Mouse (Mus musculus) C2C12 (cell line): Measurements from ENCODE around the gene Gm11568. TPM values are rescaled to one million over a fixed set of nuclear protein-coding genes. Genes with fewer than 3 reads are reported as not detected.
"Not testable (repeated sequence)": the region's sequence is repeated elsewhere in the genome, so short reads cannot be mapped to it uniquely, and the experiment has no call there.

Experiments used
- H3K27me3 ChIP-seq: one replicate; pipeline ENCODE4 v1.6.1; 2011; ENCODE audit not compliant: control insufficient read depth, insufficient read depth, insufficient read length
- H3K36me3 ChIP-seq: one replicate; pipeline ENCODE4 v1.6.1; 2011; ENCODE audit not compliant: control insufficient read depth, insufficient read depth
- H3K4me3 ChIP-seq: one replicate; pipeline ENCODE4 v1.5.1; 2011; ENCODE audit warnings: mild to moderate bottlenecking, control low read depth; ENCODE audit not compliant: poor library complexity, insufficient read depth, severe bottlenecking
- H3K79me2 ChIP-seq: one replicate; pipeline ENCODE4 v1.6.1; 2011; ENCODE audit not compliant: control insufficient read depth, insufficient read depth
- H3K79me3 ChIP-seq: one replicate; pipeline ENCODE4 v1.6.1; 2011; ENCODE audit warnings: low read depth, control low read depth
- H3ac ChIP-seq: one replicate; pipeline ENCODE3; 2011; ENCODE audit warnings: low read depth; ENCODE audit not compliant: control insufficient read depth, insufficient read length
- CEBPB ChIP-seq: IDR thresholded peaks from one replicate; pipeline ENCODE4 v1.6.1; 2011; ENCODE audit warnings: low read depth, mild to moderate bottlenecking, control low read depth, moderate library complexity
- CTCF ChIP-seq: IDR thresholded peaks from one replicate; pipeline ENCODE4 v1.5.1; 2011; ENCODE audit not compliant: control insufficient read depth, insufficient read depth, insufficient read length
- FOSL1 ChIP-seq: IDR thresholded peaks from one replicate; pipeline ENCODE4 v1.8.0; 2011; ENCODE audit warnings: mild to moderate bottlenecking, low read length; ENCODE audit not compliant: poor library complexity, insufficient read depth, severe bottlenecking
- MAX ChIP-seq: IDR thresholded peaks from one replicate; pipeline ENCODE4 v1.6.1; 2011; ENCODE audit warnings: mild to moderate bottlenecking, control low read depth
- MYOD1 ChIP-seq: IDR thresholded peaks from one replicate; pipeline ENCODE4 v1.6.1; 2011; ENCODE audit warnings: low read depth; ENCODE audit not compliant: control insufficient read depth, insufficient read length
- MYOG ChIP-seq: IDR thresholded peaks from one replicate; pipeline ENCODE4 v1.6.1; 2011; ENCODE audit not compliant: control insufficient read depth, insufficient read length; ENCODE audit errors: extremely low read depth
- USF1 ChIP-seq: IDR thresholded peaks from one replicate; pipeline ENCODE4 v1.6.1; 2011; ENCODE audit warnings: low read depth, mild to moderate bottlenecking, control low read depth, moderate library complexity
- long read RNA-seq, 2 experiments: library from polyadenylated mRNA; unstranded; transcript quantifications; one replicate each; pipeline ENCODE4 v2.0.0; 2019 to 2020
- polyA plus RNA-seq: library from polyadenylated mRNA; unstranded; fragments of >200 nt; fragmentation: generic; extraction: Trizol; gene quantifications from one replicate; pipeline ENCODE4 v1.2.1, GENCODE M21; 2012; ENCODE audit warnings: missing spikeins

Gm11568 gene
- polyA plus RNA-seq = not detected
- long read RNA-seq, experiment 1 = 0 reads
- long read RNA-seq, experiment 2 = 0 reads

- Histone ChIP-seq H3K79me3 (no peaks in the 10 kb centered on the region), H3K4me3 (no peak within 1 kb of the TSS), H3K36me3 (no peaks in the 10 kb centered on the region), H3ac (no peak within 1 kb of the TSS), H3K79me2 (no peaks in the 10 kb centered on the region), H3K27me3 (no peaks in the 10 kb centered on the region)
- TF ChIP-seq FOSL1 (no peak), MAX (no peak), MYOG (no peak), USF1 (no peak), CEBPB (no peak), MYOD1 (no peak), CTCF (no peak)
These were observed at the start of gene Gm11568 for GRCm38 (mm10) chr11:99857617-99858016. Gene Gm11568 (plus strand): TSS chr11:99857917.

- H3K4me3 ChIP-seq, H3K36me3 ChIP-seq, H3K79me3 ChIP-seq, H3K27me3 ChIP-seq, H3ac ChIP-seq, H3K79me2 ChIP-seq: not testable (repeated sequence)
These were observed 47.9 kb upstream of the Gm11568 start, which contains the start of gene Krtap4-13 for GRCm38 (mm10) chr11:99809792-99810191. Gene Krtap4-13 (minus strand): TSS chr11:99809892.

- not testable (repeated sequence) for H3K4me3 ChIP-seq, H3K36me3 ChIP-seq, H3ac ChIP-seq, H3K27me3 ChIP-seq, H3K79me3 ChIP-seq, H3K79me2 ChIP-seq
These were observed 42.2 kb upstream of the Gm11568 start, which contains the start of gene Gm11564 for GRCm38 (mm10) chr11:99815566-99815965. Gene Gm11564 (minus strand): TSS chr11:99815666.

GRCm38 (mm10) chr11:99837966-99838365 lies 19.8 kb upstream of the Gm11568 start, which contains the start of gene 2300003K06Rik:
Gene 2300003K06Rik (minus strand): TSS chr11:99838066.
- no peak within 1 kb of the TSS for H3ac ChIP-seq
- no peaks in the 10 kb centered on the region for H3K79me2 ChIP-seq
- TF ChIP-seq MYOG (no peak), MYOD1 (no peak), CEBPB (no peak), CTCF (no peak), FOSL1 (no peak), MAX (no peak), USF1 (no peak)
- H3K27me3 ChIP-seq = peaks cover 9% of the 10 kb centered on the region
- no peaks in the 10 kb centered on the region for H3K36me3 ChIP-seq
- H3K79me3 ChIP-seq = no peaks in the 10 kb centered on the region
- no peak within 1 kb of the TSS for H3K4me3 ChIP-seq

- H3ac ChIP-seq = no peak overlapping the region
- no peaks in the 10 kb centered on the region for H3K79me2 ChIP-seq
- H3K4me3 ChIP-seq = no peak overlapping the region
- peaks cover 7% of the 10 kb centered on the region for H3K27me3 ChIP-seq
- no peaks in the 10 kb centered on the region for H3K79me3 ChIP-seq
- TF ChIP-seq MAX (no peak), MYOG (no peak), FOSL1 (no peak), MYOD1 (no peak), CTCF (no peak), CEBPB (no peak)
- no peaks in the 10 kb centered on the region for H3K36me3 ChIP-seq
These were observed 15.5 kb upstream of the Gm11568 start for GRCm38 (mm10) chr11:99842185-99842584.

GRCm38 (mm10) chr11:99846746-99847145 lies 11.0 kb upstream of the Gm11568 start:
- no peak overlapping the region for H3K4me3 ChIP-seq
- no peaks in the 10 kb centered on the region for H3K79me3 ChIP-seq
- H3ac ChIP-seq = no peak overlapping the region
- no peaks in the 10 kb centered on the region for H3K79me2 ChIP-seq
- no peaks in the 10 kb centered on the region for H3K27me3 ChIP-seq
- TF ChIP-seq FOSL1 (no peak), MYOD1 (peak; percentile 86)
- no peaks in the 10 kb centered on the region for H3K36me3 ChIP-seq

- no peaks in the 10 kb centered on the region for H3K36me3 ChIP-seq
- no peak within 1 kb of the TSS for H3ac ChIP-seq
- no peaks in the 10 kb centered on the region for H3K79me2 ChIP-seq
- H3K79me3 ChIP-seq = no peaks in the 10 kb centered on the region
- H3K27me3 ChIP-seq = no peaks in the 10 kb centered on the region
- TF ChIP-seq FOSL1 (no peak), MYOD1 (no peak), USF1 (no peak), MAX (no peak), MYOG (no peak), CTCF (no peak), CEBPB (no peak)
- no peak within 1 kb of the TSS for H3K4me3 ChIP-seq
These were observed 6.2 kb upstream of the Gm11568 start, which contains the start of gene Krtap4-16 for GRCm38 (mm10) chr11:99851508-99851907. Gene Krtap4-16 (minus strand): TSS chr11:99851608.
